Mouse (Mus musculus) splenic B cell, adult 2 months (primary cell): ENCODE results near the gene Trpc7.

Experiments
- DNase-seq: peaks from one replicate; pipeline ENCODE4 v3.0.0-alpha.2; 2011; ENCODE audit warnings: low read depth, low spot score
- H3K27me3 ChIP-seq: 2 replicates; pipeline ENCODE4 v1.6.1; 2012; ENCODE audit warnings: mild to moderate bottlenecking, low read length, moderate library complexity, mixed read lengths; ENCODE audit not compliant: control insufficient read depth, poor library complexity, insufficient read depth, severe bottlenecking
- H3K36me3 ChIP-seq: 2 replicates; pipeline ENCODE4 v1.6.1; 2012; ENCODE audit warnings: mild to moderate bottlenecking, low read length, moderate library complexity, mixed read lengths; ENCODE audit not compliant: control insufficient read depth, poor library complexity, insufficient read depth, severe bottlenecking

The Trpc7 gene

GRCm38 (mm10) chr13:56770786-56771185, 125.0 kb downstream of the Trpc7 start:
- DNase-seq: no peak
- no peaks in the 10 kb centered on the region for H3K36me3 ChIP-seq
- no peaks in the 10 kb centered on the region for H3K27me3 ChIP-seq

- DNase-seq: no peak
- H3K27me3 ChIP-seq: no peaks in the 10 kb centered on the region
- no peaks in the 10 kb centered on the region for H3K36me3 ChIP-seq
Measured at GRCm38 (mm10) chr13:56770136-56770578, 125.6 kb downstream of the Trpc7 start.

DNA sequence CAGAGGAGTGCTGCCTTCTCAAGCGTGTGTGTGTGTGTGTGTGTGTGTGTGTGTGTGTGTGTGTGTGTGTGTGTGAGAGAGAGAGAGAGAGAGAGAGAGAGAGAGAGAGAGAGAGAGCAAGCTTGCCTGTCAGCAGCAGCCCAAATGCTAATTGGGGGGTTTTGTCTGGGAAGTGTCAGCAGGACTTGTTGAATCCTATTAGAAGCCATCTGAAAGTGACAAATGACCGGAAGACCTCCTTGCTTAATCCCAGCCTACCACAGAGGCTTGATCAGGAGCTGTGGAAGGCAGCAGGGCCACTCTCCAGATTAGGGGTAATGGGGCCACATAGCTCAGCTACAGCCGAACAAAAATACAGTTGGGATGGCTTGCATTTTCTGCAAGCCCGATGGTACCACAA, 126.4 kb downstream of the Trpc7 start:
- Histone ChIP-seq H3K27me3 (no peaks in the 10 kb centered on the region), H3K36me3 (no peaks in the 10 kb centered on the region)
- DNase-seq: no peak

GRCm38 (mm10) chr13:56766211-56766610, 129.6 kb downstream of the Trpc7 start:
- no peak for DNase-seq
- Histone ChIP-seq H3K36me3 (no peaks in the 10 kb centered on the region), H3K27me3 (no peaks in the 10 kb centered on the region)

DNA sequence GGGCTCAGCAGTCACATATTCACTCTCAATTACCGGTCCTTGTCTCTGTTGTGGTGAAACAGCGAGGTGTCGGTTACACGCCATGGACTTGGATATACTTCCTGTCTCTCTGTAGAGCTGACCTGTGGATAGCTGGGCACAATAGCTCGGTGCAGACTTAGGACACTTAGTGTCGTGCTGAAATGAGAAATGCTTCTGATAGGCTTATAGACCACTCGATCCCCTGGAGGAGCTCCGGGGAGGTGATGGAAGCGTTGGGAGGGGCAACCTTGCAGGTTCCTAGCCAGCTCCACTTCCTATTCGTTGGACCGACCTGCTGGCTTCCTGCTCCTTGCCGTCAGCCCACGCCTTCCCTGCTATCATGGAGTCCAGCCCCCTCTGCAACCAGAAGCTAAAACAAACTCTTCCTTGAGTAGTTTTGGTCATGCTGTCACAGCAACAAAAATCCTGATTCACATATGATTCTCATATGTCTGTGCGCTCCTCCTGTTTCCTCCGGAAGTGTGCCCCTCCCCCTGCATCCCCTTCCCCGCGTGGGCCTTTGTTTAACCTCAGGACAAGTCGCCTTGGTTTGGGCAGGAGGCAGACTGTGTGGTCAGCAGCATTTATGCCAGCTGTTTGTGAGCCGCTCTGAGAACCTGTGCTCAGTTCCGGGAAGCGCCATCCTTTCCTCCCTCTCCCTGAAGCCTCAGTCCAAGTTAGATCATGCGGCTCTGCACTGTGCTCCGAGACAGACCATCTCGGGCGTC, 130.3 kb downstream of the Trpc7 start:
- DNase-seq: no peak
- H3K36me3 ChIP-seq: no peaks in the 10 kb centered on the region
- H3K27me3 ChIP-seq: no peaks in the 10 kb centered on the region

GRCm38 (mm10) chr13:56762446-56763229, 133.2 kb downstream of the Trpc7 start:
- no peak for DNase-seq

DNA sequence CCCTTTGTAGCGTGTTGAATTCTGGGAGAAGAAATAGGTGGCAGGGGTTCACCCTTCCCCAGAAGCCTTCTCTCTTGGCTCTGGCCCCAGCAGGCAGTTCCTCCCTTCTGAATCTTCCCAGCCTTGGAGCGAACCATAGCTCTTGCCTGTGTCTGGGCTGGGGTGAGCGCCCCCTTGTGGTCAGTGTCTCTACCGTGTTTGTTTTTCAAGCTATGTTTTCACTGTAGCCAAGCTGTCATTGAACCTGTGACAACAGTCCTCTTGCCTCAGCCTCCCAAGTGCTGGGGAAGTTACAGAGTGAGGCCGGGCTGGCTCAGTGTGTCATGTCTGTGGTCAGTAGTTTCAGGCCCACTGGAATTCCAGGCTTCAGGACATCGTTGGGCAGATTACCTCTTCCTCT, 137.3 kb downstream of the Trpc7 start:
- Histone ChIP-seq H3K27me3 (no peaks in the 10 kb centered on the region), H3K36me3 (no peaks in the 10 kb centered on the region)
- peak; percentile 71 for DNase-seq

More at GRCm38 (mm10) chr13:56762446-56763229, 133.2 kb downstream of the Trpc7 start:
- Histone ChIP-seq H3K36me3 (no peaks in the 10 kb centered on the region), H3K27me3 (no peaks in the 10 kb centered on the region)

DNA sequence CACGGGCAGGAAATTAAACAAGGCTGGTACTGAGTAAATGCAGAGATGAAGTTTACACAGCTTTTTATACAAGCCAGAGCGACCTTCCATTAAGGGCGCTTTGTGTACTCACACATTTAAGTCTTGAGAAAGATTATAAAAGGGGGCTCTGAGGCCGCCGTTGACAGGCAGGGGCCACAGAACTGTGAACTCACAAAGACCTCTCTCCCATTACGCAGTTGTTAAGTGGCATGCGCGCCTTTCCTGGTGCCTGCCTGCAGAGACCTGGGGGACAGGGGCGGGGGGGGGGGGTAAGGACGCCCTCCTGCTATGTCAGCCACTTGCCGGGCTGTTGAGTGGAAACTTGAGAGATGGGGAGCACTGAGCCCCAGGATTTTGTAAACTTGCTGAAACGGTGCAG, 138.6 kb downstream of the Trpc7 start:
- H3K36me3 ChIP-seq: no peaks in the 10 kb centered on the region
- no peak for DNase-seq
- H3K27me3 ChIP-seq: no peaks in the 10 kb centered on the region

- peak; percentile 8 for DNase-seq
- Histone ChIP-seq H3K27me3 (no peaks in the 10 kb centered on the region), H3K36me3 (no peaks in the 10 kb centered on the region)
Measured at GRCm38 (mm10) chr13:56755871-56756270, 139.9 kb downstream of the Trpc7 start.

DNA sequence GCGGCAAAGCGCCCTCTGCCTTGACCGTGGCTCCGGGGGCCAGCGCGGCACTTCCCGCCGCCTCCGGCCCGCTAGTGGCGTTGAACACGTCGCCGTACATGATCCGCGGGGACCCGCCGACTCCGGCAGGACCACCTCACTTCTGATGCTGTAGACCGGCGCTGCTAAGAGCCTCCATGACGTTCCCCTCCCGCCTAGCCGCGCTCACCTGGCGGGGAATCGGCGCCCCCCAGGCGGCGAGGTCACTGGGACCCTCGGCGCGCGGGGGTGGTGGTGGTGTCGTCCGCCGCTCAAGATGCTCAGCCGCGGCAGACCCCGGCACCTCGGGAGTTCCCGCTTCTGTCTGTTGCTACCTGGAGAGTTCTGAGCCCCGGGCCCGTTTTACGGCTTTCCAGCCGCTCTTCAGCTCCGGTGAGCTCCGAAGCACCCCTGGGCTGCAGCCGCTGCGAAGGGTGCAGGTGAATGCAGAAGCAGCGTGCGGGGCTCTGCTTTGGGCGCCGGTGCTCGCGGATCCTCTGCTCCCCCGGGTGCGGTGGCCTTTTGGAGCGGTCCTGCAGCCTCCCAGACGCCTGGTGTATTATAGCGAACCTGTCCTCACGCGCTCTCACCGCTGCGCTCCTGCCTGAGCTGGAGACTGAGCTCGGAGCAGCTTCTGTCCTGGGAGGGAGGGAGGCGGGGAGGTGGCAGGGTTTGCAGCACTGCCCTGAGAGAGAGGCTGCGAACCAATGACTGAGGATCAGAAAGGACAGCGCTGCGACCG, 142.4 kb downstream of the Trpc7 start, which contains the start of gene Gm45623:
Gene Gm45623 (minus strand): TSS at position 636 of the 760 bp plus-strand sequence.
- Histone ChIP-seq H3K36me3 (no peaks in the 10 kb centered on the region), H3K27me3 (no peaks in the 10 kb centered on the region)
- no peak for DNase-seq

DNA sequence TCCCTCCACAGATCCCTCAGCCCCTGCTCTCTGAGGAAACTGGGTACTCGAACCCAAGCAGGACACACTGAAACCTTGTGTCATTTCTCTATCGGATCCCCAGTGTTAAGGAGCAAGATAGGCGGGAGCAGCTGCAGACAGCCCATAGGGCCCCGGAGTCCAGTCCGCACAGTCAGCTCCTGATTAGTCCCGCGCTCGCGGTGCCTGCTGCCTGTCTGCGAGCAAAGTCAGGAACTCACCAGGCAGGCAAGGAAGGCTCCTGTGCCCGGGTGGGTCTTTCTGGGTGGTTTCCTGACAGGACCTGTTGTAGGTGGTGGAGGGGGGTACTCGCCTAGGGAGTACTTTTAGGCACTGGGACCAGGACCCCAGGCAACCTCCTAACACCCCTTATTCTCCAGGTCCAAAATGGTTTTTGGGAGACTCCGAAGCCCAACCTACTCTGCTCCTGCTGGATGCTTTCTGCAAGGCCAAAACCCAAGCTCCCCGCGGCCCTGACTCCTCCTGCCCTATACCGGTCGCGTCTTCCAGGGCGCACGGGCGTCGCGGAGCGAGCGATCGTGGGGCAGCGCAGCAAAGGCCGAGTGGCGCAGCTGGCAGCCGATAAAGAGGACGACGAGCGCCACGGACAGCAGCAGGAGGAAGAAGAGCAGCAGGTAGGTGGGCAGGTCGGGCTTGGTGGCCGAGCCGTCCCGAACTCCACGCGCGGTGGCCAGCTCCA, 143.2 kb downstream of the Trpc7 start:
- no peaks in the 10 kb centered on the region for H3K36me3 ChIP-seq
- no peak for DNase-seq
- H3K27me3 ChIP-seq: no peaks in the 10 kb centered on the region

DNA sequence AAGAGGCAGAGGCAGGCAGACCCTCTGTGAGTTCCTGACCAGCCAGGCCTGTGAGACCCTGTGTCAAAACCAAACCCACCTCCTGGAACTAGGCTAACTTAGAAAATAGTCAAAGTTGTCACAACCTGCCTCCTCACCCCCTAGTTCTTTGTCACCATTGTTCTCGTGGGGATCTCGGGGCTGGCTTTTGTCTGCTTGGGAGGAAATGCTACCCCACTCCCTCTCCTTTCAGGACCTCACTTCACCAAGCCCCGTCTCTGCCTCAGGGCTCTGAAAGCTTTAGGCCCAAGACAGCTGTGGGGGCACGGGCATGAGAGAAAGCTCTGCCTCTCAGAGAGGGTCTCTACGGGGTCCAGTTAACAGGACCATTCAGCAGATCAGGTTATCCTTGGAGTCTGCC, 144.0 kb downstream of the Trpc7 start:
- H3K27me3 ChIP-seq: no peaks in the 10 kb centered on the region
- DNase-seq: no peak
- H3K36me3 ChIP-seq: no peaks in the 10 kb centered on the region

DNA sequence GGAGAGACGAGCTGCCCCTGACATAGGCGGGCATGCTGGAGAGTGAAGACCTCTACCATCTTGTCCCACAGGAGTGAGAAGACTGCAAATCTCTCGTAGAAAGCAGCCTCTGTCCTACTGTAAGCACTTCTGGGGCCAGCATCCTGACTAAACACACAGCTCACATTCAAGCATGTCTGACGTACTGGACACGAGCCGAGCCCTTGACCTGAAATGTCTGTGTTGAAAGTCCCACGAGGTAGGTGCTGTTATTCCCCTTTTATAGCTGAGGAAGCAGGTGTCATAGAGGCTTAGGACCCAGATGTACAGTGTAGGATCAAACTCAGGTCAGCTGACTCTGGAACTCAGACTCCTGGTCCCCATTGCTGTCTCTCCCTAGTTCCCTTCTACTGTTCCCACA, 146.4 kb downstream of the Trpc7 start:
- DNase-seq: no peak
- no peaks in the 10 kb centered on the region for H3K36me3 ChIP-seq
- H3K27me3 ChIP-seq: no peaks in the 10 kb centered on the region

DNA sequence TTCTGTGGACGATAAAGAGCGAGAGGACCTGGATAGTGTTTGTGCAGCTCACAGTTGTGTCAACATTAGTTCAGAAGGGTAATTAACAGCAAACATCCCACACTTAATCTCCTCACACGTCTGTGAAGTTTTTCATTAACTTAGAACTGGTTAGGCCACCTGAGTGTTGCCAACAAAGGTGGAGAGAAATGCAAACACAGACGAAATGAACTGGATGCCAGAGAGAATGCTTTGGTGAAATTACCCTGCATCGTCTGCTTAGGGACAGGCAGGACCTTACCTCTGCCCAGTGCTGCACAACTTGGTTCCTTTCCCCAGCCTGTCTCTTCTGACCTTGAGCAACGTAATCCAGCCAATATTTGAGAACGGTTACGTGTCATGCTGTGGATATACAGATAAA, 148.2 kb downstream of the Trpc7 start:
- Histone ChIP-seq H3K36me3 (no peaks in the 10 kb centered on the region), H3K27me3 (no peaks in the 10 kb centered on the region)
- DNase-seq: no peak
